Mouse (Mus musculus) ovary, adult 10 weeks (tissue): ENCODE measurements around the gene Slc2a10. TPM values are rescaled to one million over a fixed set of nuclear protein-coding genes. Genes with fewer than 3 reads are reported as not detected.

Experiments
- polyA plus RNA-seq: library from polyadenylated mRNA; stranded (reverse); fragments of 350-450 nt; fragmentation: Illumina TruSeq; extraction: RNeasy Lipid Tissue Mini Kit (QIAGEN cat#74804); gene quantifications from one replicate; pipeline ENCODE4 v1.2.3, GENCODE M21; 2014

Gene Slc2a10
- 1.9 TPM for polyA plus RNA-seq

GRCm38 (mm10) chr2:165503259-165504203 lies at the start of gene Slc2a10:
Gene Slc2a10 (plus strand): TSS chr2:165503787.

GRCm38 (mm10) chr2:165473003-165473402 lies 30.6 kb upstream of the Slc2a10 start, which contains the start of gene Slc13a3:
Gene Slc13a3 (minus strand): TSS chr2:165473230.

DNA sequence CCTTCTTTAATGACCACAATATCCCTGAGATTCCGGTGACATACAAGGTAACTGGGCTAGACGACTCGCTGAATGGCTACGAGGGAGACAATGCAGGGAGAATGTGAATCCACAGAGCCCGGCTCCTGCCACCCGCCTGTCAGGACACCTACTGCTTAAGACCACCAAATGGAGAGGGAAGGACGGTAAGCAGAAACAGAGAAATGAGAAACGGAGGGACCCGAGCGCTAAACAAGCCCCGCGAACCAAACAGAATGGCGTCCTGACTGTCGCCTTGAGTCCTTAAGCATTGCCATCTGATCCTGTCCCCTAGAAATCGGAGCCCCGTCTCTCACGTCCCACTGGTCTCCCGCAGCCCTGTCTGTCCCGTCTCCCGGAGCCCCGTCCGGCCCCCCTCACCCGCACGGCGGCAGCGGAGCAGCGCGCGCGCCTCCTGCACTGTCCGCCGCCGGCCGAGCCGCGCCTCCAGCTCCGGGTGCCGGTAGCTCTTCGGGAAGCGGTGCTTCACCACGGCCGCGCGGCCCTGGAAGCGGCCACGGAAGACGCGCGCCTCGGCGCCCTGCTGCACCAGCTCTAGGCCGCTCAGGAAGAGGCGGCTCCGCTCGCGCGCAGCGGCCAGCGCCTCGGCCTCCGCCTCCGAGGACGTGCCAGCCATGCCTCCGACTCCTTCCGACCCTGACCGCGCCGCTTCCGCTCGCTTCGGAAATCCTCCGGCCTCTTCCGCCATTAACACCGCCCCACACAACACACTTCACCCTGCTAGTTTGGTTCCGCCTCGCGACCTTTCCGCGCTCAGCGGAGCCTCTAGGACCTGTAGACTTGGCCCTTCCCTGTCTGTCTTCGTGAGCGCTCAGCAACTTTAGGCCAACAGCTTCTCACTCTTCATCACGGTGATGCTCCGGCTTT lies 10.7 kb upstream of the Slc2a10 start, which contains the start of gene Trp53rka:
Gene Trp53rka (minus strand): TSS at position 677 of the 906 bp plus-strand sequence.

Other genes starting within 250 kb of the Slc2a10 start
- gene Slc35c2, start 215.9 kb upstream of the Slc2a10 start, polyA plus RNA-seq, result 3.1 TPM
- gene Elmo2, start 177.3 kb upstream of the Slc2a10 start, polyA plus RNA-seq, result 10.1 TPM
- not detected for gene Zfp663, start 135.1 kb upstream of the Slc2a10 start, polyA plus RNA-seq
- gene Zfp334, start 115.5 kb upstream of the Slc2a10 start, polyA plus RNA-seq, result 11.3 TPM
- not detected for gene Ocstamp, start 103.4 kb upstream of the Slc2a10 start, polyA plus RNA-seq
- not detected for gene Slc13a3, start 30.6 kb upstream of the Slc2a10 start, polyA plus RNA-seq
- 4.3 TPM for gene Trp53rka, start 10.5 kb upstream of the Slc2a10 start, polyA plus RNA-seq
- gene Eya2, start 91.2 kb downstream of the Slc2a10 start, polyA plus RNA-seq, result 0.54 TPM